29 mouse cellular contexts compared by ENCODE assay signal in the genomic region with DNA sequence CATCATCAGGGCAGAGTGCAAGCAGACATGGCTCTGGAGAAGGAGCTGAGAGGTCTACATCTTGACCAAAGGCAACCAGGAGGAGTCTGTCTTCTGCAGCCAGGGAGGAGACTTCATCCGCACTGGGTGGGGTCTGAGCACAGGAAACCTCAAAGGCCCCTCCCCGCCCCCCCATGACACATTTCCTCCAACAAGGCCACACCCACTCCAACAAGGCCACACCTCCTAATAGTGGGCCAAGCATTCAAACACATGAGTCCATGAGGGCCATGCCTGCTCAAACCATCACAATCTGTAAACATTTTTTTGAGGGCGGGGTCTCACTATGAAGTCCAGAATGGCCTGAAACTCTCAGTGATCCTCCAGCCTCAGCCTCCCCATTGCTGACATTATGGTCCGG. TPM values are rescaled to one million over a fixed set of nuclear protein-coding genes. Genes with fewer than 3 reads are reported as not detected.
"Had no signal": no experiment of that assay in that cellular context is flagged by ENCODE, and none has a peak within 500 bp of the region (broad histone marks: within the 10 kb centered on the region; RNA-seq: fewer than 3 reads in every experiment).

No protein-coding gene starts in this region.

- H3K4me2 ChIP-seq: embryonic facial prominence, embryonic 12.5 days; embryonic facial prominence, embryonic 13.5 days; embryonic facial prominence, embryonic 15.5 days; forebrain, embryonic 12.5 days; forebrain, embryonic 13.5 days; forebrain, embryonic 15.5 days had no signal

- H3K4me3 ChIP-seq: embryonic facial prominence, embryonic 10.5 days; embryonic facial prominence, embryonic 12.5 days; embryonic facial prominence, embryonic 13.5 days; embryonic facial prominence, embryonic 15.5 days; erythroblast, embryonic 14.5 days; forebrain, embryonic 10.5 days; forebrain, embryonic 12.5 days; forebrain, embryonic 13.5 days; forebrain, embryonic 15.5 days; gastrocnemius, adult 2 months; heart, adult 2 months; heart, embryonic 10.5 days had no signal

- H3K36me3 ChIP-seq: embryonic facial prominence, embryonic 10.5 days; embryonic facial prominence, embryonic 12.5 days; embryonic facial prominence, embryonic 13.5 days; embryonic facial prominence, embryonic 15.5 days; forebrain, embryonic 10.5 days; forebrain, embryonic 12.5 days; forebrain, embryonic 15.5 days; heart, embryonic 10.5 days had no signal

- H3K27me3 ChIP-seq: embryonic facial prominence, embryonic 12.5 days; embryonic facial prominence, embryonic 13.5 days; embryonic facial prominence, embryonic 15.5 days; forebrain, embryonic 12.5 days; forebrain, embryonic 13.5 days; forebrain, embryonic 15.5 days had no signal

- H3K9ac ChIP-seq: embryonic facial prominence, embryonic 12.5 days; embryonic facial prominence, embryonic 13.5 days; embryonic facial prominence, embryonic 15.5 days; forebrain, embryonic 12.5 days; forebrain, embryonic 13.5 days; forebrain, embryonic 15.5 days; forebrain, postnatal 0 days had no signal

- ATAC-seq: forebrain, embryonic 13.5 days; forebrain, embryonic 14.5 days; forebrain, embryonic 15.5 days; forebrain, embryonic 16.5 days; forebrain, postnatal 0 days had no signal

- DNase-seq: cerebellum, adult 9-11 months; cerebellum, postnatal 10 days; cerebellum, postnatal 14 days; cerebellum, postnatal 25 days; cerebellum, postnatal 36 days; embryo, embryonic 11 days; forebrain, postnatal 0 days; gastrocnemius, adult 2 months; gastrocnemius, postnatal 10 days; gastrocnemius, postnatal 14 days; gastrocnemius, postnatal 25 days; gastrocnemius, postnatal 36 days; heart, adult 11 months; heart, adult 18-20 months; heart, adult 2 months had no signal

- H3K4me1 ChIP-seq: embryonic facial prominence, embryonic 10.5 days; embryonic facial prominence, embryonic 12.5 days; embryonic facial prominence, embryonic 13.5 days; embryonic facial prominence, embryonic 15.5 days; forebrain, embryonic 10.5 days; forebrain, embryonic 12.5 days; forebrain, embryonic 13.5 days; forebrain, embryonic 15.5 days; heart, embryonic 10.5 days had no signal

- H3K9me3 ChIP-seq: embryonic facial prominence, embryonic 10.5 days; embryonic facial prominence, embryonic 15.5 days; forebrain, embryonic 12.5 days; forebrain, embryonic 13.5 days; forebrain, embryonic 15.5 days had no signal

- H3K27ac ChIP-seq: embryonic facial prominence, embryonic 10.5 days; embryonic facial prominence, embryonic 12.5 days; embryonic facial prominence, embryonic 13.5 days; embryonic facial prominence, embryonic 15.5 days; forebrain, embryonic 10.5 days; forebrain, embryonic 12.5 days; forebrain, embryonic 13.5 days; forebrain, embryonic 15.5 days; gastrocnemius, adult 2 months; heart, adult 2 months; heart, embryonic 10.5 days had no signal

RNA-seq across cellular contexts. Expression of gene Baiap2l1, which starts 21.5 kb away (rescaled TPM):
- total RNA-seq: common myeloid progenitor, adult 5-6 weeks; granulocyte monocyte progenitor cell, adult 5-6 weeks had no signal
- polyA plus RNA-seq: erythroblast, embryonic 14.5 days had no signal
